Mouse (Mus musculus): ENCODE data around the gene Rpl7a. TPM values are rescaled to one million over a fixed set of nuclear protein-coding genes. Genes with fewer than 3 reads are reported as not detected.

The Rpl7a gene
- polyA plus RNA-seq, 1 experiment from 2014 or later: 721 TPM

DNA sequence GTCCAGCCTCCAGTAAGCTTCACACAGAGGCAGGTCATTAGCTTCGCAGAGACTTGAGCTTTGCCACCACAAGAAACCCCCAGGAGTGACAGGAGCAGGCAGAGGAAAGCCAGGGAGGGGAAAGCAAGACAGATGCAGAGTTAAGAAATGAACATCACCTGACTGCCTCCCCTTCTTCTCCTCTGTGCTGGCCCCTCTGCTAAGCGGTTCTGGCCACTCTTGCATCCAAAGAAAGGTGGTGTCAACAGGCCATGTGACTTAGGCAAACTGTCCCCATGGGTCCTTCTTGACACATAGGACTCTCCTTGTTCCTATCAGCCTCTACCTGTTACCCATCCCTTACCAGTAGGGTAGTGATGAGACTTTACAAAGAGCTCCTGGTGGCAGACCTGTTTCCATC, 4.6 kb upstream of the Rpl7a start:
- H3K36me3 ChIP-seq (replicated peaks): peaks cover 53% of the 10 kb centered on the region
- H3K4me3 ChIP-seq: no peak overlapping the region
- no peak overlapping the region for H3K27ac ChIP-seq (replicated peaks)
- H3K9me3 ChIP-seq: no peaks in the 10 kb centered on the region
- DNase-seq (ENCODE audit: low spot score): no peak
- peaks cover 51% of the 10 kb centered on the region for H3K4me1 ChIP-seq
- H3K27me3 ChIP-seq (replicated peaks; ENCODE audit: low read depth, poor library complexity, severe bottlenecking): no peaks in the 10 kb centered on the region
- 91% methylated on average over 2 of the region's 2 CpGs for WGBS

- H3K27ac ChIP-seq (replicated peaks): no peak overlapping the region
- no peaks in the 10 kb centered on the region for H3K9me3 ChIP-seq
- H3K36me3 ChIP-seq (replicated peaks): peaks cover 55% of the 10 kb centered on the region
- no peak overlapping the region for H3K4me3 ChIP-seq
- 89% methylated on average over 3 of the region's 3 CpGs for WGBS
- DNase-seq (ENCODE audit: low spot score): no peak
- H3K27me3 ChIP-seq (replicated peaks; ENCODE audit: low read depth, poor library complexity, severe bottlenecking): no peaks in the 10 kb centered on the region
- H3K4me1 ChIP-seq: peaks cover 46% of the 10 kb centered on the region
Measured at GRCm38 (mm10) chr2:26906431-26906830, 4.1 kb upstream of the Rpl7a start.

GRCm38 (mm10) chr2:26907109-26907508, 3.5 kb upstream of the Rpl7a start:
- 65% methylated on average over 4 of the region's 4 CpGs for WGBS
- H3K36me3 ChIP-seq (replicated peaks): peaks cover 62% of the 10 kb centered on the region
- H3K9me3 ChIP-seq: no peaks in the 10 kb centered on the region
- peaks cover 45% of the 10 kb centered on the region for H3K4me1 ChIP-seq
- no peaks in the 10 kb centered on the region for H3K27me3 ChIP-seq (replicated peaks; ENCODE audit: low read depth, poor library complexity, severe bottlenecking)
- no peak overlapping the region for H3K4me3 ChIP-seq
- DNase-seq (ENCODE audit: low spot score): peak; percentile 59
- H3K27ac ChIP-seq (replicated peaks): no peak overlapping the region

GRCm38 (mm10) chr2:26908710-26909386, 1.7 kb upstream of the Rpl7a start:
- 83% methylated on average over 18 of the region's 18 CpGs for WGBS
- Histone ChIP-seq H3K4me1 (peaks cover 43% of the 10 kb centered on the region), H3K36me3 (replicated peaks) (peaks cover 80% of the 10 kb centered on the region), H3K9me3 (no peaks in the 10 kb centered on the region), H3K27ac (replicated peaks) (no peak overlapping the region), H3K27me3 (replicated peaks; ENCODE audit: low read depth, poor library complexity, severe bottlenecking) (no peaks in the 10 kb centered on the region), H3K4me3 (peak overlapping the region; percentile 79)
- no peak for DNase-seq (ENCODE audit: low spot score)

DNA sequence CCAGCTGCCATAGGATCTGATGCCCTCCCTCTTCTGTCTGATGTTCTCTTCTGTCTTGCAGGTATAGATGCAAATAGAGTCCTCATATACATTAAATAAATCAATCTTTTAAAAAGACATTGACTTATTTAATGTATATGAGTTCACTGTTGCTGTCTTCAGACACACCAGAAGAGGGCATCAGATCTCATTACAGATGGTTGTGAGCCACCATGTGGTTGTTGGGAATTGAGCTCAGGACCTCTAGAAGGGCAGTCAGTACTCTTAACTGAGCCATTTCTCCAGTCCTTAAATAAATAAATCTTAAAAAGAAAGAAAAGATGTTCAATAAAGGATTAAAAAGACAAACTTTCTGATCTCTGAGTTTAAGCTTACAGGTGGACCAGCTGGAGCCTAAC, 1.2 kb upstream of the Rpl7a start:
- Histone ChIP-seq H3K27ac (replicated peaks) (peak overlapping the region; percentile 98), H3K36me3 (replicated peaks) (peaks cover 80% of the 10 kb centered on the region), H3K27me3 (replicated peaks; ENCODE audit: low read depth, poor library complexity, severe bottlenecking) (no peaks in the 10 kb centered on the region), H3K9me3 (no peaks in the 10 kb centered on the region), H3K4me1 (peaks cover 39% of the 10 kb centered on the region), H3K4me3 (peak overlapping the region; percentile 79)
- no peak for DNase-seq (ENCODE audit: low spot score)

GRCm38 (mm10) chr2:26910994-26911765, 616 bp downstream of the Rpl7a start:
- Histone ChIP-seq H3K4me3 (peak overlapping the region; percentile 79), H3K27ac (replicated peaks) (peak overlapping the region; percentile 98), H3K27me3 (replicated peaks; ENCODE audit: low read depth, poor library complexity, severe bottlenecking) (no peaks in the 10 kb centered on the region), H3K9me3 (no peaks in the 10 kb centered on the region), H3K4me1 (peaks cover 51% of the 10 kb centered on the region), H3K36me3 (replicated peaks) (peaks cover 66% of the 10 kb centered on the region)
- DNase-seq (ENCODE audit: low spot score): peak; percentile 79
- under 1% methylated on average over 37 of the region's 37 CpGs for WGBS

GRCm38 (mm10) chr2:26912253-26912770, 1.7 kb downstream of the Rpl7a start:
- Histone ChIP-seq H3K9me3 (no peaks in the 10 kb centered on the region), H3K4me3 (peak overlapping the region; percentile 79), H3K27me3 (replicated peaks; ENCODE audit: low read depth, poor library complexity, severe bottlenecking) (no peaks in the 10 kb centered on the region), H3K36me3 (replicated peaks) (peaks cover 57% of the 10 kb centered on the region), H3K4me1 (peaks cover 62% of the 10 kb centered on the region), H3K27ac (replicated peaks) (peak overlapping the region; percentile 98)
- DNase-seq (ENCODE audit: low spot score): no peak
- WGBS: 74% methylated on average over 5 of the region's 5 CpGs

DNA sequence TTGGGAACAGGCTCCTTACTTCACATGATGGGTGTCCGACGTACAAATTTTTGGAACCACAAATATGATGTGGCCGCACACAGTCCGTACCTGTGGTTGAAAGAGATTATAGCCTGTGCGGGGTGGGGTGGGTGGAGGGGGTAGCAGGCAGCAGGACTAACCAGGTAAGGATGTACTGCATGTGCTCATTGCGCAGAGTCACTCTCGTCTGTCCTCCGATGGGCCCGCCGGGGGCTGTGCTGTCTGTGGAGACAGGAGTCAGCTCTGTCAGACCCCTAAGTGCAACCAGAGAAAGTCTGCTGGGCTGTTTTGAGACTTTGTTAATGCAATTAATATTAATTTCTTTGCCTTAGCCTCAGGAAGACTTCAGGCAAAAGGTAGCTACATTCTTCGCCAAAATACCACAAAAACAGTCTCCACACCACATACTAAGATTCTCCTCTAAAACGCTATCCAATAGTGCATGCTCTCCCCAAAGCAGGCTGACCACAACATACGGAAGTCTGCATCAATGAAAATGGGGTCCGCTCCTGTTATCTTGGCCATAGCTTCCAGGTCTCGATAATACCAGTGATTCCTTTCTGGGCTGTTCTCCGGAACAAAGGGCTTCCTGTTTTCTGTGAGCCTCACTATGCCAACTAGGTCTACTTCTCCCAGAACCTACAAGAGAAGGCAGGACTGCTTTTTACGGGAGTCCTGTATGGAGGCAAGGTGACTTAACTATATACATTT, 3.0 kb downstream of the Rpl7a start:
- H3K4me1 ChIP-seq: peaks cover 57% of the 10 kb centered on the region
- H3K27ac ChIP-seq (replicated peaks): no peak overlapping the region
- H3K9me3 ChIP-seq: no peaks in the 10 kb centered on the region
- no peak for DNase-seq (ENCODE audit: low spot score)
- 81% methylated on average over 17 of the region's 17 CpGs for whole genome bisulfite sequencing
- no peaks in the 10 kb centered on the region for H3K27me3 ChIP-seq (replicated peaks; ENCODE audit: low read depth, poor library complexity, severe bottlenecking)
- 0 out of 2 replicates have a peak overlapping the region, but pooled peaks have one; percentile 14 for H3K4me3 ChIP-seq
- H3K36me3 ChIP-seq (replicated peaks): peaks cover 57% of the 10 kb centered on the region

DNA sequence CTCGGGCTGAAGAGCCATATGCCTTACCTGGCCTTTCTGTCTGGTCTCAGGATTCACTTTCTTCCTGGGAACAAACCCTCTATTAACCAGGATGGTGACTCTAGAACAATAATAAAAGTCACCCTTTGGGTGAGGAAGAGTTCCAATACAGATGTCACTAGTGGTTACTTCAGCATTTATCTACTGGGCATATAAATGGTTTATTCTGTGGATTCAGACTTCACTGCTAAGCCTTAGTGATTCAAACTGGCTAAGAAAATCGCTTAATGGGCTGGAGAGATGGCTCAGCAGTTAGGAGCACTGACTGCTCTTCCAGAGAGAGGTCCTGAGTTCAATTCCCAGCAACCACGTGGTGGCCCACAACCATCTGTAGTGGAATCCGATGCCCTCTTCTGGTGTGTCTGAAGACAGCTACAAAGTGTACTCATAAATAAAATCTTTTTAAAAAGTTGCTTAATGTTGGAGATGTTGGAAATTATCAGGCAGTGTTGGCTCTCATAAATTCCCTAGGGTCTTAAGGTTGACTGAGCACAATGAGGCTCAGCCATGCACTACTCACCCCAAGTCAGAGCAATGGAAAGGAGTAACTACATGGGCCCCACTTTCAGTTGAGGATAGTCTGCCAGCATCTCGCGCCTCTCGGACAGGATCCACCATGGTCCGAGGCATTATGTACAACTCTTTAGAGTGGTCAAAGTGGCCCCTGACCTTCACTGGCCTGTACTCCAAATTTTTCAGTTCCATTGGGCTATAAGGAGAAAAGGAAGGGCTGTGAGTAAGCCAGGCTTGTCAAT, 3.8 kb downstream of the Rpl7a start:
- peaks cover 50% of the 10 kb centered on the region for H3K4me1 ChIP-seq
- 62% methylated on average over 8 of the region's 8 CpGs for WGBS

DNA sequence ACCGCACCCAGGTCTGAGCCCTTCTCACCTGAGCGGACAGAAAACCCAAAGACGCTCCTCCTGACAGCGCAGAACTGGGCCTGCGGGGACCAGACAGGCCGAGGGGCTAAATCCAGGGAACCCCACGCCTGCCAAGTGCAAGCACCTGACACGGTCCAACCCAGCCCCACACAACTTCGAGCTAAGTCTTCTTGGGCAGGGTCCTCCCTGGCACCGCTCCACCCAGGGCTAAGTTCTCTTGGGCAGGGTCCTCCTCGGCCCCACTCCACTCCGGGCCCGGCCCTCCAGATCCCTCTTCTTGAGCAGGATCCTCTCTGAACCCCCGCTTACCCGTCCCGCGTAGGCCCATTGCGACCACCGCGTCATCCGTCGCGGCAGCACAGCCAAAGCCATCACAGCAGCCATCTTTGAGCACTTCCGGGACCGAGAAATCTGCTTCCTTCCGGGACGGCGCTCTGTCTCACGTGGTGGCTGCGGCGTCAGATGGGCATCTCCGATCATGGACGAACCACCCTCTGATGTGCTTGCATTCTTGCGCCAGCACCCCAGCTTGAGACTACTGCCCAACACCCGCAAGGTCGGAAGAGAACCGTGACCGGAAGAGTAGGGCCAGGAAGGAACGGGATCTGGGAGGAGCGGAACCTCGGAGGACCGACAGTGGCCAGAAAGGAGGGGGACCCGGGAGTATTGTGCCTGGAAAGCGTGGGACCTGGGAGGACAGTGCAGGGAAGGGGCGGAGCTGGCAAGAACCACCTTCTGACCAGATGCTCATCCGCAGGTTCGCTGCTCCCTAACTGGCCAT, 5.6 kb downstream of the Rpl7a start, which contains the start of the genes Surf2 and Surf1:
TSS of gene Surf2 (plus strand) at position 441 of the 802 bp plus-strand sequence.
TSS of gene Surf1 (minus strand) at position 604 of the 802 bp plus-strand sequence.
- Histone ChIP-seq H3K36me3 (replicated peaks) (peaks cover 76% of the 10 kb centered on the region), H3K27me3 (replicated peaks; ENCODE audit: low read depth, poor library complexity, severe bottlenecking) (no peaks in the 10 kb centered on the region), H3K4me3 (peak within 1 kb of the TSS; percentile 80), H3K9me3 (no peaks in the 10 kb centered on the region), H3K27ac (replicated peaks) (peak within 1 kb of the TSS; percentile 88), H3K4me1 (peaks cover 45% of the 10 kb centered on the region)
- peak; percentile 86 for DNase-seq (ENCODE audit: low spot score)
- 2% methylated on average over 47 of the region's 47 CpGs for WGBS

More for the DNA sequence above, 3.8 kb downstream of the Rpl7a start:
- H3K4me3 ChIP-seq: no peak overlapping the region
- peaks cover 60% of the 10 kb centered on the region for H3K36me3 ChIP-seq (replicated peaks)
- DNase-seq (ENCODE audit: low spot score): no peak
- H3K27me3 ChIP-seq (replicated peaks; ENCODE audit: low read depth, poor library complexity, severe bottlenecking): no peaks in the 10 kb centered on the region
- no peaks in the 10 kb centered on the region for H3K9me3 ChIP-seq
- no peak overlapping the region for H3K27ac ChIP-seq (replicated peaks)

DNA sequence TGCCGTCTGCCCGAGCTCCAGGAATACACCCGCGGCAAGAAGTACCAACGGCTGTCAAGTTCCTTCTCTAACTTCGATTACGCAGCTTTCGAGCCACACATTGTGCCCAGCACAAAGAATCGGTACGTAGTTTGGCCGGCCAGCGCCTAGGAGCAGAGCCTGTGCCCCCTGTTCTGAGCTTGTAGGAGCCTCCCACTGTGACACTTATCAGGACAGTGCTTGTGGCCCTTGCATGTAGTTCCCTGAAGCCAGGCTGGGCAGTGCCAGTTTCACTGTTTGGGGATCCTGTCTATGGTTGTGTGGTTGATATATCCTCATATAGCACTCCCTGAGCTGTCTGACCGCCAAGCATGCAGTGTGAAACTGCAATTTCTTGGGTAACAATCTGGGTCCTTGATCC, 6.2 kb downstream of the Rpl7a start:
- H3K4me3 ChIP-seq: peak overlapping the region; percentile 80
- H3K9me3 ChIP-seq: no peaks in the 10 kb centered on the region
- peak overlapping the region; percentile 88 for H3K27ac ChIP-seq (replicated peaks)
- DNase-seq (ENCODE audit: low spot score): no peak
- 4% methylated on average over 13 of the region's 13 CpGs for WGBS
- H3K36me3 ChIP-seq (replicated peaks): peaks cover 76% of the 10 kb centered on the region
- no peaks in the 10 kb centered on the region for H3K27me3 ChIP-seq (replicated peaks; ENCODE audit: low read depth, poor library complexity, severe bottlenecking)
- H3K4me1 ChIP-seq: peaks cover 43% of the 10 kb centered on the region
